Mouse (Mus musculus) thymus, postnatal 4 days (tissue): Measurements from ENCODE around the gene Cfc1.

ENCODE experiments used
- DNase-seq: peaks from one replicate; pipeline ENCODE4 v3.0.0; 2021

Cfc1 gene

GRCm38 (mm10) chr1:34554275-34554674 lies 18.8 kb downstream of the Cfc1 start:
- DNase-seq = no peak

- no peak for DNase-seq
Observed at GRCm38 (mm10) chr1:34560843-34561242, 25.4 kb downstream of the Cfc1 start, which contains the start of gene Prss40. Gene Prss40 (minus strand): TSS chr1:34560943.

- DNase-seq = no peak
Observed at GRCm38 (mm10) chr1:34564383-34565045, 29.1 kb downstream of the Cfc1 start.

- DNase-seq = no peak
Observed at GRCm38 (mm10) chr1:34568120-34568519, 32.7 kb downstream of the Cfc1 start.

- DNase-seq = no peak
Observed at GRCm38 (mm10) chr1:34569876-34570275, 34.4 kb downstream of the Cfc1 start.

GRCm38 (mm10) chr1:34571431-34571830 lies 36.0 kb downstream of the Cfc1 start:
- DNase-seq = no peak

GRCm38 (mm10) chr1:34573221-34573620 lies 37.8 kb downstream of the Cfc1 start:
- no peak for DNase-seq

GRCm38 (mm10) chr1:34578851-34579781 lies 43.7 kb downstream of the Cfc1 start, which contains the start of gene Amer3:
Gene Amer3 (plus strand): TSS chr1:34579657.
- DNase-seq = peak; percentile 87

GRCm38 (mm10) chr1:34579782-34580356 lies 44.4 kb downstream of the Cfc1 start:
- no peak for DNase-seq

- DNase-seq = no peak
Observed at GRCm38 (mm10) chr1:34582218-34582617, 46.8 kb downstream of the Cfc1 start.

GRCm38 (mm10) chr1:34583821-34584263 lies 48.4 kb downstream of the Cfc1 start:
- no peak for DNase-seq

- no peak for DNase-seq
Observed at GRCm38 (mm10) chr1:34584736-34585135, 49.3 kb downstream of the Cfc1 start.

- no peak for DNase-seq
Observed at GRCm38 (mm10) chr1:34587298-34588096, 52.0 kb downstream of the Cfc1 start.
